Mouse (Mus musculus): ENCODE measurements at regions not wholly inside any gene's neighbourhood (a gene's known extent, or its start where the extent isn't known, plus 50 kb on each side); places are given as distances from the start of the nearest gene placed in this dataset.

DNA sequence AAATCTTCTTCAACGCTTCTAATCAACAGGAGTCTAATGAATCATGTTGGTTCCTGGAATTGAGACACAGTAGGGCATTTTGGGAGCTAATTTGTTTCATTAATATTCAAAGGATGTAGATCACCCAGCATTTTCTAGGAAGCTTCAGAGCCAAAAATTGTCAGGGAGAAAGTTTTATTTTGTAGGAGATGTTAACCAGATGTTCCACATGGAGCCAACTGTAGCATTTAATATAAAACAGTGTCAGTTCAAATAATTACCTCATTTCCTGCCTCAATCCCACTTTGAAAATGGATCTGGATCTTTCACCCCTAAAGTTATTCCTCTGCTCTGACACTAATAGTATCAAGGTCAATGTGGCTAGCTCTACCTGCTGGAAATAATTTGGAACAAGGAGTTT is 389.6 kb upstream of the Lmcd1 start:
- DNase-seq (ENCODE audit: low read depth, low spot score), result no peak

DNA sequence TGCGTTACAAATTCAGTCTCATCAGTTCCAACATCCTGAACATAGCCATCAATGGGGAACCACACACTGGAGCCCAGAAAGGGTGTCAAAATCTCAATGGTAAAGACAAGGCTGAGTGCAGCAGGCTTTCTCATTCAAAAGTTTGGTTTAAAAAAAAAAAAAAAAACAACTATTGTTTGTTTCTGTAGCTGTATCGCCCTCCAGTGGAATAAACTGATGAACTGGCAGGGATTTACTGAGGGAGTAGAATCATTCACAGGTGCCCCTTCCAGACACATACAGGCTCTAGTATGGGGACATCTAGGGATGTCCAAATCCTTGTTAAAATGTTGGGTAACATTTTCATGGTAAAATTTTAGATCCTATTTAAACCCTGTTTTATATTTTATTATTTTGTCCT is 361.6 kb upstream of the Lmcd1 start:
- DNase-seq (ENCODE audit: low read depth, low spot score), result no peak

DNA sequence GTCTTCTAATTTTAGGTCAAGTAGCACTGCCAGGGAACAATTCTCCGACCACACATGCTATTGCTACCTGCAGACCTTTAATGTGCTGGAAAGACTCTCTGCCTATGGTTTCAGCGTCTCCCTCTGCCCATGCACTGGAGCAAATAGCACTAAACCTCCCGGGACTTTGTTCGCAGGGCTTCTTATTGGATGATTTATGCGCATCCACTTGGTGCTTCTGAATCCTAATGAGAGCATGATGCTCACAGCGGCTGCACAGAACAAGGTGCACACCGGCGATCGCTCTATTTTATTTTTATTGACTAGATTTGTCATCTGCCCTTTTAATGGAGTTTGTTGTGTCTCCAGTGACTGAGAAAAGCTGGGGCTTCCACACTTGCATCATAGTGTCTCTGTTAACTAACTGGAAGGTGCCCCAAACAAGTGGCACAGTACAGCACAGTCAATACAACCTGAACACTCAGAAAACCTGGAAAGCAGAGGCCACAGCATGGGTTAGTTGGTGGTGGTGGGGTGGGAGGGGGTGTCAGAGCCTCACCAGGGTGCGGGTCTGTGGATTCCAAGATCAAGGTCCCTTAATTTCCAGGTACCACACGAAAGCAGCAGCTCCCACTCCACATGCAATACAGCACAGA is 359.7 kb upstream of the Lmcd1 start:
- DNase-seq (ENCODE audit: low read depth, low spot score), result no peak

DNA sequence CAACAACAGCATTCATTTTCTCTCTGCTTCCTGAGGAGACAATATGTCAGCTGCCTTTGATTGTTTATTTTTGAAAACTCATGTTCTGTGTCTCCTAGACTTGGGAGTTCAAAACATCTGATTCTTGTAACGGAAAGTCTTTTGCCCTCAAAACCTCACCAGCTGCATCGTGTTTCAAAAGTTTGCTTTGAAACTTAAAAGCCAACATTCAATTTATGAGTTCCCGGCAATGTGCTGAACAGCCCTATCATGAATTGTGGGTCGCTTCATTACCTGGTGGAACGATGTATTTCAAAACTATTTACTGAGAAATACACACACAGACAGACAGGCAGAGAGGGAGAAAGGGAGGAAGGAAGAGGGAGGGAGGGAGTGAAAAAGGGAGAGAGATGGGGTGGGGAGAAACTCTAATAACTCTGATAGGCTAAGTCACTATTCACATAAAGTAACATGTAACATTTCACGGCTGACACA is 356.3 kb upstream of the Lmcd1 start:
- DNase-seq (ENCODE audit: low read depth, low spot score), result no peak

DNA sequence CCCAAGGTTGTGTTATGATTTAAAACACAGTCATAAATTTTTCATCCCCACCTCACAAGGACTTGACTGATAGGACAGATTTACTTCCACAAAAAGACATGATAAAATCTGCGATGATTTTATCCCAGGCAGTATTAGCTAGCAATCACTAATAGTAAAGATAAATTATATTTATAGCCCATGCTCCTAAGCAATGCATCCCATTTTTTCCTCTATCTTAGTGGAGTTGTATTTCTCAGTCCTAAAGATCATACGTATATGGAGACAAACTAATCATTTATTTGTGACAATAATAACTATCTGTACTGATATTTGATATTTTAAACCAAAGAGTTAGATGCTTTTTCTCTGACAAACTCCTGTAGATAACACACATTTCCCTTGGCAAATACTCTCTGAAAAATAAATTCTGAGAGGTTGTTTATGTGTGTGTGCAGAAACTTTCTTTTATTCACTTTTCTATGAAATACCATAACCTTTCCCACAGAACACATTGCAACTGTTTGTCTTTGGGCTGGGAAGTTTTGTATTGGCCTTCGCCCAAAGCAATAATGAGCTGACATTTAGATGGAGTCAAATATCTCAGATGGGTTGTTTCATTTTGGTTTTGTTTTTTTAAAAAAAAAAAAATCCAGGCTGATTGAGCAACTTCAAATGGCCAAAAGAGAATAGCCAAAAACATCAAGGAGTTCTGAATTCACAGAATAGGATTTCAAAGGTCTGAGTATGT is 355.5 kb upstream of the Lmcd1 start:
- no peak for DNase-seq (ENCODE audit: low read depth, low spot score)

DNA sequence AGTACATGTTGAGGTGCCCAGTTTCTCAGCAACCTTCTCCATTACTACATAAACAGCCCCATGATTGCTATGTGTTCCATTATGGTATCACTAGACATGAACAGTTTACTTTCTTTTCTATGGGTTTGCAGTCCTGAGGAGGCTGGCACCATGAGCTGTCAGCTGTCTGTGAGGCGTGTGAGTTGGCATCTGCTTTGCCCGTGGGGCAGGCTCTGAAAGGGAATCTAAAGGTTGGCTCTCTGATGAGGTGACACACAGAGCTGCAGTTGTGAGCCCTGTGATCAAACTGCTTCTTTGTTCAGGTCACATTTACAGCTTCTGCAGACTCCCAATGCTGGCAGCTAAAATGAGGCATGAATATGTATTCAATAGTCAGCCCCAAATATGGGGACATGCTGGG is 341.0 kb upstream of the Lmcd1 start:
- DNase-seq (ENCODE audit: low read depth, low spot score), result no peak

DNA sequence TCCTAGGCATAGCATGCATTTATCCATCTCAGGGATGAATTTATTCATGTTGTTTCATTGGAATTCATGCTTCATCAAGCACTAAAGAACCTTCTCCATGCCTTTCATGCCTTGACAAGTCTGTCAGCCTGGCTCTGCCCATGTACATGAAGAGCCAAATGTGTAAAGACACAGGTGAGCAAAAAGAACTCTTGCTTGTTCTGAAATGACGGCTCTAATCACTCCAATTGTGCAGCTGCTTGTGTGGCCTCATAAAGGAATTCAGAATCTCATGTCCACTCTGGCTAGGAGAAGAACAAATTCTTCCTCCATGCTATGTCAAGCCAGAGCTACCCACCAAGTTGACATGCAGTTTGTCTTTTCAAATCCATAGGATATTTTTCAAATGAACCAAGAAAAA is 319.2 kb upstream of the Lmcd1 start:
- DNase-seq (ENCODE audit: low read depth, low spot score), result no peak

DNA sequence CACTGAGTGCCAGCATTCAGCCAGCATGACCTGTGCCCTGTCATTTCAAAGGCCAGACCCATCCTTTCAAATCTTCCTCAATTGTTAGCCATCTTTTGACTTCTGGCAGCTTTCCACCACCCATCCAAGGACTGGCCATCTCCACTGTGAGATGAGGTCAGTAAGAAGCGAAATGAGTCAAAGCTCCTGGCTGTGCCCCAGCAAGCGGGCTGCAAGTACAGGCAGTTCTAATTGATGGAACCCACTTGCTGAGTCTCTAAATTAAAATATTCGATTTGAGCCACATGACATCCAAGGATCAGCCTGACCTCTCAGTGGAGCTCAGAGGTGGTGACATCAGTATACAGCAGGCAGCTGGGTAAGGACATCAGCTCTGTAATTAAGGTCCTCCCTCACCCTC is 307.8 kb upstream of the Lmcd1 start:
- DNase-seq (ENCODE audit: low read depth, low spot score), result no peak

DNA sequence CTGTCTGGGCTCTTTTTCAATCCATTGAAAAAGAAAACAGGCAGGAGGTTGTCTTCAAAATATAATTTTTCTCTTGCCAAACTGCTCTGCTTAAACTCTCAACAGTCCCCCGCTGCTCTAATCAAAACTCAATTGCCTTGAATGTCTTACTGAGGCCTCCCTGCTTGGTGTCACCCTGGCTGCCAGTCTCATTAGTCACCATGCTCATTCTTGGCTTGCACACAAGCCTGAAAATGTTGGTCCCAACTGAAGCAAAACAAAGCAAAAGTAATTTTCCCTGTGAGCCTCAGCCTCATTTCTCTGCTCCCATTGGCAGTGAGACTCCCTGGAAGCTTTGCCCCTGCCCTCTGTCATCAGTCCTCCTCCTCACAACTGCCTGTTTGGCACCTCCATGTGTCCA is 288.1 kb upstream of the Lmcd1 start:
- DNase-seq (ENCODE audit: low read depth, low spot score), result no peak

DNA sequence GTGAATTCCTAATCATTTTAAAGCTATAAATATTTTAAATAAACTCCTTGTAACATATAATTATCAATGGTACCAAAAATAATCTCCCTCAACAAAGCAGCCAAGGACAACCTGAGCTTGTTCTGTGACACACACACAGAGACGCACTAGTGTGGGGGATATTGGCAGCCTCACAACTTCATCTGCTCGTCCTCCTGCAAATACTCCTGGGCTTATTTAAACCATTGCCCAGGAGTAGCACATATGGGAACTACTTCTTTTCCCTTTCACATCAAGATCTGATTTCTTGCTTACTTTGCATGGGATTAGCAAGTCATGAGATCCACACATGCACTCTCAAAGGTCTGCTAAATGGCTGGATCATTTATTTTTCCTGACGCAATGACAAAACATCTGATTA is 277.7 kb upstream of the Lmcd1 start:
- no peak for DNase-seq (ENCODE audit: low read depth, low spot score)

DNA sequence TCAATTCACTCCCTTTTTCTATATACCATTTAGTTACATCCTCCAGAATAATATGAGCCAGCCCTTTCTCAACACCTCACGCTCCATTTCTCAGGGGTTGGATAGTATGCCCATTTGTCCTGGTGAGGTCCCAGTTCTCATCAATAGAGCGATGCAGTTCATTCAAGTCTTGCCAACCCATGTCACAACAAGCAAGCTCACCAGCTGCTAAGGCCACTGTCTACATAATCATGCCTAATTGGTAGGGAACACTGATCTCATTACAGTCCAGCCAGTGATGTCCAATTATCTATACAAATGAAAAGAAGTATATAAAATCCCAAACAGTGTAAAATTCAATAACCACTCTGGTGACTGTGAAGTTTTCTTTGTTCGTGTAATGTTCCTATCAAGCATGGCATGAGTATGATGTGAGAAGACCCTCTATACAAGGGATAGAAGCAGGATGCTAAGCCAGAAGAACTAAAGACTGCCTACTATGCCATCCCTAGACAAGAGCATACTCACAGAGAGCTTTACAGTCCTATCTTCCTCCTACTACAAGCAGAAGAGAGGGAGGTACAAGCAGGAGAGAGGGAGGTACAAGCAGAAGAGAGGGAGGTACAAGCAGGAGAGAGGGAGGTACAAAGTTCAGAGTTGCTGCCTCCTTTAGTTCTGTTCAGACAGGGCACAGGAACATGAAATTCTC is 269.6 kb upstream of the Lmcd1 start:
- no peak for DNase-seq (ENCODE audit: low read depth, low spot score)

DNA sequence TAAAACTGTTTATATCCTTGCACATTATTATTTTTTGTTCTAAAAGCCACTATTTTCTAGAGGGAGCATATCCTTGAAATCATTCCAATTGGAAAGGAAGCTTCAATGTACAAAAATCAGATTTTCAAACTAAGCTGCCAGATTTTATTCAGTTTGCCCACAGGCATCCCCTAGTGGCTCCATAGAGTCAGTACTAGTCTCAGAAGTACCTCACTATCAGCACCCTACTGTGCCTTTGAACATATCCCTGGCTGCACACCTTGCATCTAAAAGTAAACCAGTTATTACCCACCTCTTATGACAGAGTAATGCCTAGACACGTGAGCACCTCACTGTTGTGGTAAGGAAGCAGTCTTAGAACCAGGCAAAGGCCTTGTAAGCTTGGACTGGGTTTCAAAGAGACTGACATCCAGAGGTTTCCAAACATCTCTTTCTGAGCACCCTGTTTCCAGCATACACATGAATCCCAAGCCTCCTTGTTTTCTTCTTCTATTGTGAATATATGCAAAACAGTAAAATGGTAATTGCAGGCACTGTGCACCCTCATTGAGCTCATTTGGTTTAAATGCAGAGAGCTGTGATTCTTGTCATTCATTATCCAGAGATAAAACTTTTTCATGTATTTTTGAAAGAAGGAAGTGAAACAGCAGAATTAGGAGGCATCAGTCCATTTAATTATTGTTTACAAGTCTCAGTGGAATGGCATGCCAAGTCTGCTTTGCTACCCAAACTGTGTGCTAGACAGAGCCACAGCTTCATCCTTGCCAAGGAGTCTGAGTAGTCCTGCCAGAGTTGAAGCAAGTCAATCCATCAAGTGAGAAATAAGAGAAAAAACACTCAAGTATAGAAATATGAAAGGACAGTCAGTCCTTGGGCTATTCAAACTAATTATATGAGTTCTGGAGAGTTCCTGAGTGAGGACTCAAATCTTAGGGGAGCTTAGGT is 247.0 kb upstream of the Lmcd1 start:
- DNase-seq (ENCODE audit: low read depth, low spot score), result no peak

DNA sequence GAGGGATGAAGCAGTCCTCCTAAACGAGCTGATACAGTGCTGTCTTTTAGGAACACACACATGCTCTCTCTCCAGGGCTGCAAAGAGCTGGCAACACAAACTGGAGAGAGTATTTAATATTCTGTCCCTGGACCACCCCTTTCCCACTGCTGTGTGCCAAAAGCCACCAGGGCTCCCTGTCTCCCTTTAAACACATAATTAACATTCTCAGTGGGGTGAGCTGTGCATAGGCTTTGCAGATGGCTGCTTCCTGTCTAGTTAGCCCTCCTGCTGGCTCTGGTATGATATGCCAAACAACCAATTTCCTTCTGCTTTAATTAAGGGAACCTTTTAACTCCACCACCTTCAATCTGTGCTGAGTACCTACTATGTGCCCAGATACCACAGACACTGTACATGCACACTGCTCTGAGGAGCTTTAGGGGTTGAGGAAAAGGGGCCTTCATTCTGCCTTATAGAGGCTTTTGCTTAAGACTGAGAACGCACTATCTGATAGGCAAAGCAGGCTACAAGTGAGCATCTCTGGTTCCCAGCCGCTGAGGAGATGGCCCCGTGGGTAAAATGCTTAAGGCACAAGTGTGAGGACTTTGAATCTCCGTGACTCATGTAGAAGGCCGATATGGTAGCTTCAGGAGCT is 222.9 kb upstream of the Lmcd1 start:
- DNase-seq (ENCODE audit: low read depth, low spot score), result no peak

DNA sequence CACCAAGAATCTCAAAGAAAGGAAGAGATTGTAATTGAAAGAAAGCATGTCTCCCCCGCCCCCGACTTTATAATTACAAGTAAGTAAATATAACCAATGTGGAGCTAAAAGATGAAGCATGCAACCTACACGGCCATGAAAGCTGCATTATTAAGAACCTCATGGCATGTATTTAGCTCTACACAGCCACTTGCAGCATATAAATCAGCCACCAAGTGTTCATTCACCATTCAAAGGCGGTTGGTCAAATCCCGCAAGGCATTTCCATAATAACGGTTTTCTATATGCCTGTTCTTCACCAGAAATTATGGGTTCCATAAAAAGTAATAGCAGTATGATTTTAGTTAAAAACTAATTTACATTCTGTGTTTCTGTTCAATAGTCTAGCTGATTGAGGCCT is 221.4 kb upstream of the Lmcd1 start:
- no peak for DNase-seq (ENCODE audit: low read depth, low spot score)

DNA sequence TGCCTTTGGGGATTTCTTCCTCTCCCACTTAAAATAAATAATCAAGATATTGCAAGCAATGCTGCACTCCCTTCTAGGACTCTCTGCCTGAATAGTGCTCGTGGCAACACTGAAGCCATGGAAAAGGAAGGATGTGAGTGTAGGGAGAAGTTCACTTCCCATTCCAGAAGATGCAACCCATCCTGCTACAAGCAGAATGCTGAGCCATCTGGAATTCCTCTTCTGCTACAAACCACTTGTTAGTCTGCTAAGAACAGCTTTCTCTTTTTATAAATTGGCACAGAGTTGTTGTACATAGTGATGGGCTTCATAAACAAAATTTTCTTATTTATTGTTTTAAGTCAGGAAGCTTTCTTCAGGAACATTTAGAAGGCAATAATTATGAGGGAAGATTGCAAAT is 215.7 kb upstream of the Lmcd1 start:
- DNase-seq (ENCODE audit: low read depth, low spot score), result no peak

DNA sequence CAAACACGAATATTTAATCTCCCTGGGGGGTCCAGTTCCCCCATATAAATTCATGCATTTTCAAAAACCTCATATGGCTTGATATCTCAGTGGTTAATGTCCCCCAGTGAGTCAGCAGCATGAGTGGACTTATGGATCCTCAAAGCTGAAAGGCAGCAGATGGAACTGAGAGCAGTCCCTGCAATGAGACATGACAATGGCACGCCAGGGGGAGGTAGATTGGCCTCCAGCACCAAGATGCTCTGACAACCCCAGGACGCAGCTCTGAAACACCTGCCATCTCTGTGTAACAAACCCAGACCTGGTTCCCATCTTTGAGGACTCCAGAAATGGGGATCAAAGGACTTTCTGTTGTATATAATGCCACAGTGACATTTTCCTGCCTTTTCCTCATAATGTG is 210.6 kb upstream of the Lmcd1 start:
- no peak for DNase-seq (ENCODE audit: low read depth, low spot score)

DNA sequence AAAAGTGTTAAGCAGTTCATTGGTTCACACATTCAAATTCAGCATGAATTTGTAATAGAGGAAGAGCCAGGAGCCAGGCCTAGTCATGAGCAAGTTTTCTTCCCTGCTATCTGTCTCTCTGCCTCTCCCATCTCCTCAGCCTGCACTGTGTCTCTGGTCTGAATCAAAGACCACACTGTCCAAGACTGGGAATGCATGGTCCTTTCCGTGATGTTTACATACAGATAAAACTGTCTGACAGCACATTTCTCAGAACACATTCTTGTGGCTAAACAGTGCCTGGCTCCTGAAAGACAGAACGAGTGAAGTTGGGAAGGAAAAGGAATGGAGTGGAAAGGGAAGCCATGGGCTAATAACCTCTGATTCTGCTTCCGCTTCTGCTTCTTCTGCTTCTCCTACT is 183.0 kb upstream of the Lmcd1 start:
- DNase-seq (ENCODE audit: low read depth, low spot score), result no peak

DNA sequence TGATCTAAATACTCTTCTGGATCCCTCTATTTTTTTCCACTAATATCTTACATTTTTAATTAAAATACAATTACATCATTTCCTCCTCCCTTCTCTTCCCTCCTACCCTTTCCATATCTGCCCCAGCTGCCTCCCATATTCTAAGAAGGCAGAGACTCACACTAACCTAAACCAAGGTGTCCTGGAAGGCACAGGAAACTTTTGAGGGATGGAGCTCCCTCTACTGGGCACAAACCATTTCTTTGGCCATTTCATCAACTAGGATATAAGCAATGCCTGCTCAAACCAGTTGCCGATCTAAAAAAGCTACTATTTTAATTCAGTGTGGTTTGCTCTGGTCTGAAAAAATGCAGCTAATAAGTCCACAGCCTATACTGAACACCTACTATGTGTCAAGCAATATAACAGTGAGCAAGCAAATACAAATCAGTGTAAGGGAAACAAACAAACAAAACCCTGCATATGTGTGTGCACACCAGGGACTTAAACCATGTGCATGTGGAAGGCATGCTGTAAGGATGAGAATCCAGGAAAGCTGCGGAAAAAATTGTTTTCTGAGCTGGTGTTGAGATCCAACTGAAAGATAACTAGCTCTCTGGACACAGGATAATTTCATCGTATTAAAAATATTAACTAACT is 182.3 kb upstream of the Lmcd1 start:
- DNase-seq (ENCODE audit: low read depth, low spot score), result no peak

DNA sequence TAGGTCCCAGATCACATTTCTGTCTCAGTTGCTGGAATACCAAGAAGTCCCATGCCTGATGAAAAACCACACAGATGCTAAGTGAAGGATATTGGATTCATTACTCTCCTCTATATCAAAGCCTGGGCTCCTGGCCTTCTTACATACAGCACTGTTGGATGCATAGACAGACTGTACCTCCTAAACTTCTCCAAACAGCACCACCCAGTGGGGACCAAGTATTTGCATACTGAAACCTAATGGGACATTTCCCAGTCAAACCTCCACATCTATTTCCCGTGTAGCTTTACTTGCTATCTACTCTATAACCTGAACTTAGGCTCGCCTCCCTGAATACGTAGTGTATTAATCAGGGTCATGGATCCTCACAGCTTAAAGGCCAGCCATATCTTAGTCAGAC is 180.3 kb upstream of the Lmcd1 start:
- DNase-seq (ENCODE audit: low read depth, low spot score), result no peak

DNA sequence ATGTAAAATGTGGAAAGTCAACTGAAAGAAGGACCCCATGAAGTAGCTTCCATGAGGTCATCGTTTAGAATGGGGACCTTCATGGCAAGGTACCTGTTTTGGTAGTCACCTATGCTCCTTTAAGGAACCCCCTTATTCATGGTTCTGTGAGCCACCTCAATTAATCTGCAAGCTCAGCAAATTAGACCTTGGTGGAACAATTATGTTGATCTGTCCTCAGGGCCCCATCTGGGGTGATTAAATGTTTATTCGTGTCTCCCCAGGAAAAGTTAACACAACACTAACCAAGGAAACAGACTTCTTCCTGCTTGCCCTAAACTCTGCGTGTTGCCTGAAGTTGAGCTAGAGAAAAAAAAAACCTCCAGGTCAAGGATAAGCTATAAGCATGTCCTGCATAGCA is 175.9 kb upstream of the Lmcd1 start:
- DNase-seq (ENCODE audit: low read depth, low spot score), result no peak

DNA sequence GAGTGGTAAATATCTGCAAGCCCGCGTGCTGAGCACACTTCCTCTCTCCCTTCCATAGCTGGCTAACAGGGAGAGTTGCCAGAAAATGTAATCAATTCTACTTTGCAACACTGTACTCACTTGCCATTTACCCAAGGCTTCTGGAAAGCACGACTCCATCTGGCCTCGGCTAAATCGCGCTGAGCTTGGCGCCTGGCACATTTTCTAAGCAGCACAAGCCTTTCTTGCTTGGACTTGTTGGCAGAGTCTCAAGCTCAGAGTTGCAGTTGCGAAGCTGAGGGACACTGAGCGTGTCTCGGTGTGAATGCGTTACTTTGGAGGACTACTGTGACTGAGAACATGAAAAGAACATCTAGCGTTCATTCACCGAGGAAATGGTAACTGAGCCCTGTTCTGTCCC is 164.9 kb upstream of the Lmcd1 start:
- DNase-seq (ENCODE audit: low read depth, low spot score), result no peak

All from A20 (cell line).